Mouse (Mus musculus): ENCODE results near the gene Tcaim.
"Not testable (repeated sequence)": the region's sequence is repeated elsewhere in the genome, so short reads cannot be mapped to it uniquely, and the experiment has no call there.

The Tcaim gene

DNA sequence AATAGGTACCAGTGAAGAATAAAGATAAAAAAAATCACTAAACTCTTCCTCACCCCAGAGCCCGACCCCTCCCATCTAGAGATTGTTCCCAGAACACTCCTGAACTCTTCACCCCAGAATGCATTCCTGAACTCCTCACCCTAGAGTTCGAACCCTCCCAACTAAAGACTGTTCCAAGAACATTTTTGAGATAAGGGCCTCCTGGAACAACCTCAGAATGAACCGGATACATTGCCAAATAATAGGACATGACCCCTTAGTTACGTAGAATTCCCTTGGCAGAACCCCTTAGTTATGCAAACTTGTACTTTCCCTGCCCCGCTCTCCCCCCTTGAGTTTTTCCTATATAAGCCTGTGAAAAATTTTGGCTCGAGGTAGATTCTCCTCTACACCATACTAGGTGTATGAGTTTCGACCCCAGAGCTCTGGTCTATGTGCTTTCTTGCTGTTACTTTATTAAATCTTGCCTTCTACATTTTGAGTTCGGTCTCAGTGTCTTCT, 42.5 kb downstream of the Tcaim start:
- in situ Hi-C loops (cut with MboI; ENCODE audit: unreplicated experiment in 2 of 2), result not testable (repeated sequence)

GRCm38 (mm10) chr9:122854526-122854925, 49.2 kb downstream of the Tcaim start:
- in situ Hi-C loops (cut with MboI; ENCODE audit: unreplicated experiment in 2 of 2), result loop anchor here in 1 of 2 experiments (10.0 kb wide), 1 partner anchor 260 kb away; the partner anchor contains the start of genes Exosc7 and Zdhhc3

- in situ Hi-C loops (cut with MboI; ENCODE audit: unreplicated experiment in 2 of 2), result loop anchor here in 1 of 2 experiments (10.0 kb wide), 1 partner anchor 260 kb away; the partner anchor contains the start of genes Exosc7 and Zdhhc3
Observed at GRCm38 (mm10) chr9:122855141-122855540, 49.8 kb downstream of the Tcaim start.

- in situ Hi-C loops (cut with MboI; ENCODE audit: unreplicated experiment in 2 of 2), result loop anchor here in 1 of 2 experiments (10.0 kb wide), 1 partner anchor 259 kb away; the partner anchor contains the start of genes Exosc7 and Zdhhc3
Observed at GRCm38 (mm10) chr9:122855617-122856016, 50.3 kb downstream of the Tcaim start.

GRCm38 (mm10) chr9:122856716-122857115, 51.4 kb downstream of the Tcaim start:
- in situ Hi-C loops (cut with MboI; ENCODE audit: unreplicated experiment in 2 of 2), result loop anchor here in 1 of 2 experiments (10.0 kb wide), 1 partner anchor 258 kb away; the partner anchor contains the start of genes Exosc7 and Zdhhc3

DNA sequence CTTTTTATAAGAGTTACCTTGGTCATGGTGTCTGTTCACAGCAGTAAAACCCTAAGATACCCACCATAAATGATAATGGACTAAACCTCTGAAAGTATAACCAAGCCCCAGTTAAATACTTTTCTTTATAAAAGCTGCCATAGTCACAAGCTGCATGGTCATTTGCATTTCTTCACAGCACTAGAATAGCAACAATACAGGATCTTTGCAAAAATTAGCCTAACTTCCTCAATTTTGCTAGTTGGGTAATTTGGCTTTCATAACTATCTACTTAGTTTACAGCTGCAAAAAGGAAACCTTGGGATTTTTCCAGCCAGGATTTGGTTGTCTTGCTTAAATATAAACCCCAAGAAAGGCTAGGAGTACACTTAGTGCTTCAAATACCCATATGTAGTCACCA, 55.4 kb downstream of the Tcaim start:
- in situ Hi-C loops (cut with MboI; ENCODE audit: unreplicated experiment in 2 of 2), result loop anchor here in 1 of 2 experiments (10.0 kb wide), 1 partner anchor 254 kb away; the partner anchor contains the start of genes Exosc7 and Zdhhc3

- in situ Hi-C loops (cut with MboI; ENCODE audit: unreplicated experiment in 2 of 2), result loop anchor here in 1 of 2 experiments (10.0 kb wide), 1 partner anchor 251 kb away; the partner anchor contains the start of genes Exosc7 and Zdhhc3
Observed at GRCm38 (mm10) chr9:122863731-122864130, 58.4 kb downstream of the Tcaim start.

DNA sequence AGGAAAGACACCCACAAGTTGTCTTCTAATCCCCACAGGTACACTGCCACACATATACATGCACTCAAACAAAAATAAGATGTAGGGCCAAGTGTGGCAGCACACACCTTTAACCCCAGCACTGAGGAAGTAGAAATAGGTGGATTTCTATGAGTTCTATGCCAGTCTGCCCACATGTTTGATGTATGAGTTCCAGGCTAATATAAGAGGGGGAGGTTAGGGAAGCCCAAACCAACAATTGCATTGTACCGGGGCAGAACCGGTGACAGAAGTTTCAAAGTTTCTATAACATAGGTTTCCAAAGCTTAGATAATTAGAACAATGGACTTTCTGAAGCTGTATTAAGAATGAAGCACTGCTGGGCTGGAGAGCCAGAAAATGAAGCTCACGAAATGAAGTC, 59.5 kb downstream of the Tcaim start:
- in situ Hi-C loops (cut with MboI; ENCODE audit: unreplicated experiment in 2 of 2), result loop anchor here in 1 of 2 experiments (10.0 kb wide), 1 partner anchor 250 kb away; the partner anchor contains the start of genes Exosc7 and Zdhhc3

DNA sequence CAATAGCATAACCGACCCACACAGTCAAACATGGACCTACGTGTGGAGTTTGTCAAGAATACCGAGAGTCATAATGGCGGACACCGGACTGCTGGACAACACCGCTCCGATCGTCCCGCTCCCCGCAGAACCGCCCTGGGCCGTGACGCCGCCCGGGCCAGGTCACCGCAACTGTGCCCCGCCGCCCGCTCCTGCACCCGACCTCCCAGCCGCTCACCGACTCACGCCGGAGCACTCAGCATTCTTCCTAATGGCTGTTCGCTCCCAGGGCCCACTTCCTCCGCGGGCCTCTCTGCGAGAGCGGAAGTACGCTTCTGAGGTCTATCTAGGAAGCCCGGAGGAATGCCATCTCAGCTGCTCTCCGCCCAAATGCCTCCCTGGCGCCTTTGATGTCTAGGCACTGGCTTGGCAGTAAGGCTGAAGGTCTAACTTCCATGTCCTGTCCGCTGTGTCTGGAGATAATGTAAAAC, 60.4 kb downstream of the Tcaim start, which contains the start of gene Zfp445:
TSS of gene Zfp445 (minus strand) at position 310 of the 470 bp plus-strand sequence.
- in situ Hi-C loops (cut with MboI; ENCODE audit: unreplicated experiment in 2 of 2), result loop anchor here in 1 of 2 experiments (10.0 kb wide), 1 partner anchor 249 kb away; the partner anchor contains the start of genes Exosc7 and Zdhhc3

DNA sequence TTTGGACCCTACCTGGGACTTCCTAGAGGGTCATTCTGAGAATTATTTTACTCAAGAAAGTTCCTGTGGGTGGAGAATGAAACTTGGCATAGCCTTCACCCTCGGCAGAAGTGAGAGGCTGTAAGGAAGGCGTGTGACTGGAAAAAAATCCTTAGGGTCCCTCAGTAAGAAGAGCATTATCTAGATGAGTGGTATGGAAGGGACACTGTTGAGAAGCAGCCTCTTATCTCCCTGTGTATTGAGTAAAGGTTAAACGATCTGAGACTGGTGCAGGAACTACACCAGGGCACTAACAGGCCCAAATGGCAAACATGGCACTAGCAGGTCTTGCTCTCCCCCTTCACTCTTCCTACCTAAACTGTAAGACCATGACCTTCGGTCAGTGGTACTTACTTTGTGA, 60.9 kb downstream of the Tcaim start:
- in situ Hi-C loops (cut with MboI; ENCODE audit: unreplicated experiment in 2 of 2), result loop anchor here in 1 of 2 experiments (10.0 kb wide), 1 partner anchor 249 kb away; the partner anchor contains the start of genes Exosc7 and Zdhhc3

DNA sequence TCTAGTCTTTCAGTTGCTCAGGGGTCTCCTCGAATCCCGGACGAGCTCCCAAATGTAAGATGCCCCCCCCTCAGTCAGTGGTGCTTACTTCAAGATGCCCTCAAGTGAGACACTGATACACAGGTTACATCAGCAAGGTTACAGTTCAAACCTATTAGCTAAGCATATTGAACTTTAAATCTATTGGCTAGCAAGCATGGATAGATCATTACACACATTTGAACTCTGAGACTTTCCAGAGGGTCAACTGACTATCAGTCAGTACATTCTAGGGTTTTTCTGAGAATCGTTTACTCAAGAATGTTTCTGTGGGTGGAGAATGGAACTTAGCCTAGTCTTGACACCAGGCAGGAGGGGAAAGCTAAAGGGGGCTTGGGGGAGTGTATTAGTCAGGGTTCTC, 67.3 kb downstream of the Tcaim start:
- in situ Hi-C loops (cut with MboI; ENCODE audit: unreplicated experiment in 2 of 2), result loop anchor here in 1 of 2 experiments (5.0 kb wide), 1 partner anchor 75 kb away; no protein-coding TSS in a partner anchor

DNA sequence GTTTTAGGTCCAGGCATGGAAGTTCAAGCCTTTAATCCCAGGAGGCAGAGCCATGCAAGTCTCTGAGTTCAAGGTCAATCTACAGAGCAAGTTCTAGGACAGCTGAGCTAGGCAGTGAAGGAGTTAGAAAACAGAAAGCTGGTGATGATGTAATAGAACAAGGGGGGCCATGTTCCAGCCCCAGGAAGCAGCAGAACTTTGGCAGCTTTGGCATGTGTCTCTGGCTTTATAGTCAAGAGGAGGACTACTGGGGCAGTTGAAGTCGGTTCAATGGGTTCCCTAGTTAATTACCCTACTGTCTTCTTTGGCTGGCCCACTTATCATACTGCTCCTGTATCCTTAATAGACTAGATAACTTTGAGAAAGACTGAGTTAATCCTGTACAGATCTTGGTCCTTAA, 69.3 kb downstream of the Tcaim start:
- in situ Hi-C loops (cut with MboI; ENCODE audit: unreplicated experiment in 2 of 2), result loop anchor here in 1 of 2 experiments (5.0 kb wide), 1 partner anchor 73 kb away; no protein-coding TSS in a partner anchor

- in situ Hi-C loops (cut with MboI; ENCODE audit: unreplicated experiment in 2 of 2), result no loop called here
Observed at GRCm38 (mm10) chr9:122875145-122875544, 69.8 kb downstream of the Tcaim start.

DNA sequence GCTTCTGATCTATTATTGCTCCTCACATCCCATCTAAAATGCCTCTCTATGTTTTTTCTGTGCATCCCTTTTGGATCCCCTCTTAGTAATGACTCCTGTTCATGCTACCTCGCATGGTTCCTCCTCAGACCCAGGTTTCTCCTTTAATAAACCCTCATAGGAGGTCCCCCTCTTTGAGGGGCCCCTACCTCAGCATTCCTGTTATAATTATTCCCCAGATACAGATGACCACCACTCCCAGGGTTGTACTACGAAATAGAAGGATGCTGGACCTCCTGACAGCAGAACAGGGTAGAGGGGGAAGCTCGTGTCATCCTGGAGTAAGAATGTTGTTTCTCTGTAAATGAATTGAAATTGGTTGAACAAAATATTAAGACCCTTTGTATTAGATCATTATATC, 80.0 kb downstream of the Tcaim start, which contains the start of gene Zkscan7:
TSS of gene Zkscan7 (plus strand) at position 301 of the 400 bp plus-strand sequence.
- in situ Hi-C loops (cut with MboI; ENCODE audit: unreplicated experiment in 2 of 2), result no loop called here

All from v-Abl transformed pro-B cells (cell line).